Mouse (Mus musculus) forebrain, embryonic 10.5 days (tissue): ENCODE results near the gene Nwd2. TPM values are rescaled to one million over a fixed set of nuclear protein-coding genes. Genes with fewer than 3 reads are reported as not detected.

Experiments used
- DNase-seq: peaks from one replicate; pipeline ENCODE4 v3.0.0-alpha.2; 2017; ENCODE audit warnings: low spot score; ENCODE audit errors: extremely low spot score
- H3K27ac ChIP-seq: fragments of 300-500 bp; sonication (generic); 2 replicates; pipeline ENCODE4 v1.5.1; 2016; ENCODE audit warnings: mild to moderate bottlenecking
- H3K27me3 ChIP-seq: fragments of 300-500 bp; sonication (generic); 2 replicates; pipeline ENCODE4 v1.6.1; 2016; ENCODE audit warnings: mild to moderate bottlenecking; ENCODE audit not compliant: poor library complexity, severe bottlenecking
- H3K36me3 ChIP-seq: fragments of 300-500 bp; sonication (generic); replicated peaks from 2 replicates; pipeline ENCODE4 v1.6.1; 2016; ENCODE audit warnings: mild to moderate bottlenecking, moderate library complexity
- H3K4me1 ChIP-seq: fragments of 300-500 bp; sonication (generic); 2 replicates; pipeline ENCODE4 v1.6.1; 2016
- H3K4me3 ChIP-seq: fragments of 300-500 bp; sonication (generic); 2 replicates; pipeline ENCODE4 v1.5.1; 2016; ENCODE audit warnings: mild to moderate bottlenecking, moderate library complexity
- H3K9me3 ChIP-seq: fragments of 300-500 bp; sonication (generic); 2 replicates; pipeline ENCODE4 v1.6.1; 2016; ENCODE audit warnings: mild to moderate bottlenecking, moderate library complexity
- WGBS: fragments of 180-500 bp; shearing (Covaris S2); methylation state at CpG from one replicate; pipeline ENCODE4 v1.1.7; 2016; 5-methylcytosine and 5-hydroxymethylcytosine counted together
- polyA plus RNA-seq: library from polyadenylated mRNA; unstranded; fragments of >200 nt; fragmentation: Nextera tagmentation; extraction: Ambion mirVana; gene quantifications from 2 replicates; pipeline ENCODE4 v1.2.1, GENCODE M21; 2016

Gene Nwd2
- 0.09 TPM in 1 of 2 replicates, not detected in the other for polyA plus RNA-seq

DNA sequence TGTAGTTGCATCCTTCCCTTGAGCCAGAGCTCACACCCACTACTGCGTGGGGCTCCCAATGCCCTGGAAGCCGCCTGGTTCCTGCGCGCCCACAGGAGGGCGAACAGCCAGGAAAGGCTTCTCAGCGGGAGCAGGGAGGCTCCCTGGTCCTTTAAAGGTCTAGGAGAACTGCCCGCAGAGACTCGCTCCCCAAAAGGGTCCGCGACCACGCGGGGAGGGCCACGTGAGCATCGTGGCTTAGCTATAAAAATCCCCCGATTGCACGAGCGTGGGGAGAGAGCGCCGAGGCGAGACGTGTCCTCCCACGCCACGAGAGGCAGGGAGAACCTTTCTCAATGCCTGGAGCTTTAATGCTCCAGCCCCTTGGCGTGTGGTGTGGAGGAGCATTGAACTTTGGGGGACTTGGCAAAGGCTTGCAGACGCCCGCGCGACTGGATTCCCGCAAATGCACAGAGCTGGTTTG, at the start of gene Nwd2:
Gene Nwd2 (plus strand): TSS at position 33 of the 463 bp plus-strand sequence.
- WGBS = 1% methylated on average over 29 of the region's 29 CpGs
- peak; percentile 14 for DNase-seq
- peaks cover 21% of the 10 kb centered on the region for H3K4me1 ChIP-seq
- H3K36me3 ChIP-seq = no peaks in the 10 kb centered on the region
- H3K27ac ChIP-seq = peak within 1 kb of the TSS; percentile 48; the same call in 1 of the 2 replicates
- peak within 1 kb of the TSS; percentile 69 for H3K4me3 ChIP-seq
- H3K27me3 ChIP-seq = peaks cover 56% of the 10 kb centered on the region
- no peaks in the 10 kb centered on the region for H3K9me3 ChIP-seq

- H3K27me3 ChIP-seq = no peaks in the 10 kb centered on the region
- no peak overlapping the region for H3K4me3 ChIP-seq
- H3K27ac ChIP-seq = no peak overlapping the region
- no peaks in the 10 kb centered on the region for H3K4me1 ChIP-seq
- H3K36me3 ChIP-seq = no peaks in the 10 kb centered on the region
- no peaks in the 10 kb centered on the region for H3K9me3 ChIP-seq
- 92% methylated on average over 2 of the region's 2 CpGs for WGBS
- DNase-seq = no peak
Observed at GRCm38 (mm10) chr5:63607447-63607846, 41.5 kb upstream of the Nwd2 start.

- H3K4me1 ChIP-seq = no peaks in the 10 kb centered on the region
- H3K27ac ChIP-seq = no peak overlapping the region
- no peaks in the 10 kb centered on the region for H3K27me3 ChIP-seq
- no peaks in the 10 kb centered on the region for H3K36me3 ChIP-seq
- no peaks in the 10 kb centered on the region for H3K9me3 ChIP-seq
- WGBS = 85% methylated on average over 3 of the region's 3 CpGs
- DNase-seq = no peak
- H3K4me3 ChIP-seq = no peak overlapping the region
Observed at GRCm38 (mm10) chr5:63616792-63617668, 31.9 kb upstream of the Nwd2 start.

DNA sequence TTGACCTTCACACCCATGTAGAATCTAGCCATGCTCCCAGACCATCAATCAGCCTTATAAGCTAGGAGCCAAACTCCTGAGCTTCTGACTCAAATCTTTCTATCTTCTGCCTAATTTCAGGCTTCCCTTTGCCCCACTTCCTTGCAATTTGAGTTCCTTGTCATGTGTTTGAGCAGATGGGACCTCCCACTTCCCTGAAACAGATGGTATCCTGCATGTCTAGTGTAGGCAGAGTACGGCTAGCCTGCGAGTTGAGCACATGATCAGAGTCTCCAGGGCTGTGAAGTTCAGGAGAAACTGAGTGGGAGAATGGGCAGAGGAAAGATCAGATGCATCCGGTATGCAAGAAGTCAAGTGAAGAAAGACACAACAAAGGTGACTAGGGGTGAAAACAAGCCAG, 24.8 kb upstream of the Nwd2 start:
- no peaks in the 10 kb centered on the region for H3K27me3 ChIP-seq
- no peaks in the 10 kb centered on the region for H3K4me1 ChIP-seq
- no peak overlapping the region for H3K27ac ChIP-seq
- 89% methylated on average over 3 of the region's 3 CpGs for WGBS
- H3K4me3 ChIP-seq = no peak overlapping the region
- no peaks in the 10 kb centered on the region for H3K36me3 ChIP-seq
- DNase-seq = no peak
- no peaks in the 10 kb centered on the region for H3K9me3 ChIP-seq

- H3K4me1 ChIP-seq = no peaks in the 10 kb centered on the region
- no peaks in the 10 kb centered on the region for H3K36me3 ChIP-seq
- no peak overlapping the region for H3K4me3 ChIP-seq
- H3K27ac ChIP-seq = no peak overlapping the region
- DNase-seq = no peak
- 87% methylated on average over 1 of the region's 1 CpGs for WGBS
- no peaks in the 10 kb centered on the region for H3K27me3 ChIP-seq
- no peaks in the 10 kb centered on the region for H3K9me3 ChIP-seq
Observed at GRCm38 (mm10) chr5:63627832-63628530, 20.9 kb upstream of the Nwd2 start.

DNA sequence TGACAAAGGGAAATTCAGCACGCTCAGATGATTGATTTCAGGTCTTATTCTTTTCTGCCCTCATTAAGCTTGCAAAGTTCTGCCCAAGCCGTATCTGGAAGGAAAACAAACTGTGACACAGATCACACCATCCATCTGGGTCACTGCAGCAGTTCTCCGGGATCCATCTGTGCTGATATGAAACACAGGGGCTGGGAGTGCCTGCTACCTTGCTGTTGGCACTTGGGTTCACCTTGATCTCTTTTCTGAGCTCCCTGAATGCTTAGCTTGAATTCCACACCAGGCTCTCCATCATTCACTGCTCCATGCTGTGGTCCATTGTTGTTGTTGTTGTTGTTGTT, 20.4 kb upstream of the Nwd2 start:
- Histone ChIP-seq H3K4me3 (no peak overlapping the region), H3K4me1 (no peaks in the 10 kb centered on the region), H3K27ac (no peak overlapping the region), H3K36me3 (no peaks in the 10 kb centered on the region), H3K9me3 (no peaks in the 10 kb centered on the region), H3K27me3 (no peaks in the 10 kb centered on the region)
- no peak for DNase-seq
- 86% methylated on average over 3 of the region's 3 CpGs for WGBS

DNA sequence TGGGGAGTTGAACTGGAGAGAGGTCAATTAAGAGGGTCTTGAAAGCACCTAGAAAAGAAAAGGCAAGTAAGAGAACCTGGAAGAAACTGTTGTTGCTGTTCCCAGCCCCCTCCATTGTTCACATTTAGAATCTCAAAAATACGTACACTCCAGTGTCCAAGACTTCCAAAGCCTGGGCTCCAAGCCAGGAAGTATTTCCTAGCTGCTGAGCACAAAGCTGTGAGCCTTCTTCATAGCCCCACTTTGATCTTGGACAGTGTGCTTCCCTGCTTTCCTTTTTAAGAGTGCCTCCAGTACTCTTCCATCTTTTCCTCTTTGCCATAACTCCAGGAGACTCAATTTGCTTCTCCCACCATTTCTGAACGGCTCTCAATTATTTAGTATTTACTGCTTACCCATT, 14.3 kb upstream of the Nwd2 start:
- Histone ChIP-seq H3K4me3 (no peak overlapping the region), H3K36me3 (no peaks in the 10 kb centered on the region), H3K9me3 (no peaks in the 10 kb centered on the region), H3K27ac (no peak overlapping the region), H3K27me3 (no peaks in the 10 kb centered on the region), H3K4me1 (no peaks in the 10 kb centered on the region)
- WGBS = 71% methylated on average over 2 of the region's 2 CpGs
- no peak for DNase-seq

DNA sequence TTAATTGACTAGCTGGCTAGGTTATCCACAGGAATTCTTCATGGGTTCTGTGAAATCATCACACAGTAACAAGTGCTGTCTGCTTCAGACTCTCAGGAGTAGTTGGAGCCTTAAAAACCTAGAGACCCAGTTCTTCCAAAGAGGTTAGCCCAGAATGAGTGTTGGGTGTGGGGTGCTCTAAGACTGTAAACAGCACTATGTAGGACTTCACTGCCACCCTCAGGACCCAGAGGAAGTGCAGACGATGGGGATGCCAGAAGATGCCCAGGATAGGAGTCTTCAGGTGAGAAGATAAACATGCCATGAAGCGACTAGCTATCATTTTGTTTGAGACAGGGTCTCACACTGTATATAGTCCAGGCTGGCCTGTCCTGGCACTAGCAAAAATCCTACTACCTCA, 715 bp upstream of the Nwd2 start:
- 34% methylated on average over 2 of the region's 2 CpGs for WGBS
- Histone ChIP-seq H3K27ac (no peak overlapping the region), H3K9me3 (no peaks in the 10 kb centered on the region), H3K36me3 (no peaks in the 10 kb centered on the region), H3K4me1 (peaks cover 21% of the 10 kb centered on the region), H3K27me3 (peaks cover 56% of the 10 kb centered on the region), H3K4me3 (no peak overlapping the region)
- DNase-seq = no peak

DNA sequence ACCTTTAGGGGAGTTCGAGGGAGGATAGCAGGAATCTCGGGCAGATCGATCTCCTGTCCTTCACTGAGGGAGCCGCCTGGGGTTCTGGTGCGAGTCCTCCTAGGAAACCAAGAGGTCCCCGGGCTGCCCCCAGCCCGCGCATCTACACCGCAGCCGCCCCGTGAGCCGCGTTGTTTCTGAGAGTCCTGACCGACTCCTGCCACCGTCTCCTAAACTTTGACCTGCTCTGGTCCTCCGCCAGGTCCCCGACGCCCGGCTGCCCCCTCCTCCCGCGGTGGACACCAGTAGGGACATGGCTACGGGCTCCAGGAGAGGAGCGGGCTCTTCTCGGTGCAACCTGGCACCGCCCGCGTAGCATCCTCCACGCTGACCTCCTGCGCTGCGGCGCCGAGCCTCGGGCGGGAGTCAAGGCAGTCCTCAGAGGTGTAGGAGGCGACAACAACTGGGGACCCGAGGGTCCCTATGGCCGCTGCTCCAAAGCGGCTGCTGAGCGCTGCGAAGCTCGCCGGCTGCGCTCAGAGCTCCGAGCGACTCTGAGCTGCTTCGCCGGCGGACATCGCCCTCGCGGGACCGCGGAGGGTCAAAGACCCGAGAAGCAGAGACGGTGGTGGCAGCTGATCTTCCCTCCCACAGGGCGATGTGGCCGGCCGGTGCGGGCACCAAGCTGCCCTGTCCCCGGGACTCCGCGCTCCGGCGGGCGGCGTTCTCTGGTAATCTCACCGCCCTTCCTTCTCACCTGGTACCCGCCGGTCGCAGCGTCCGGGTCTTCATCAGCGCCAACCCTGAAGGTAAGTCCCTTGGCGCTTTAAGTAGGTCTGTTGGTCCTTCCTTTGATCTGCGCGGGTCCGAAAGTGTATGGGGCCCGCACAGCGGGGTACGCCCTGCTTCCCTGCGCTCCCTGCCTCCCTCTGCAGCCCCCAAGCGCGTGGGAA, 897 bp downstream of the Nwd2 start:
- peak overlapping the region; percentile 69 for H3K4me3 ChIP-seq
- under 1% methylated on average over 83 of the region's 83 CpGs for WGBS
- no peaks in the 10 kb centered on the region for H3K9me3 ChIP-seq
- DNase-seq = peak; percentile 36
- H3K27ac ChIP-seq = peak overlapping the region; percentile 48; the same call in 1 of the 2 replicates
- H3K27me3 ChIP-seq = peaks cover 56% of the 10 kb centered on the region
- H3K4me1 ChIP-seq = peaks cover 21% of the 10 kb centered on the region
- no peaks in the 10 kb centered on the region for H3K36me3 ChIP-seq

GRCm38 (mm10) chr5:63651813-63652212, 2.9 kb downstream of the Nwd2 start:
- H3K9me3 ChIP-seq = no peaks in the 10 kb centered on the region
- H3K36me3 ChIP-seq = no peaks in the 10 kb centered on the region
- no peak overlapping the region for H3K4me3 ChIP-seq
- no peak for DNase-seq
- H3K4me1 ChIP-seq = peaks cover 21% of the 10 kb centered on the region
- peaks cover 56% of the 10 kb centered on the region for H3K27me3 ChIP-seq
- H3K27ac ChIP-seq = no peak overlapping the region

GRCm38 (mm10) chr5:63652705-63653104, 3.8 kb downstream of the Nwd2 start:
- Histone ChIP-seq H3K36me3 (no peaks in the 10 kb centered on the region), H3K4me1 (peaks cover 21% of the 10 kb centered on the region), H3K27me3 (peaks cover 51% of the 10 kb centered on the region), H3K4me3 (no peak overlapping the region), H3K27ac (no peak overlapping the region), H3K9me3 (no peaks in the 10 kb centered on the region)
- 85% methylated on average over 2 of the region's 2 CpGs for WGBS
- DNase-seq = no peak

- Histone ChIP-seq H3K4me3 (no peak overlapping the region), H3K36me3 (no peaks in the 10 kb centered on the region), H3K4me1 (no peaks in the 10 kb centered on the region), H3K27ac (no peak overlapping the region), H3K27me3 (no peaks in the 10 kb centered on the region), H3K9me3 (no peaks in the 10 kb centered on the region)
- no peak for DNase-seq
- 92% methylated on average over 5 of the region's 5 CpGs for WGBS
Observed at GRCm38 (mm10) chr5:63666884-63667283, 18.0 kb downstream of the Nwd2 start.
